Mouse (Mus musculus): ENCODE data around the gene Tas2r117.

Gene Tas2r117

GRCm38 (mm10) chr6:132802518-132802917, at the start of gene Tas2r117:
Gene Tas2r117, plus strand, starts transcription at chr6:132802818.
- no peak for DNase-seq (ENCODE audit: low spot score)

DNA sequence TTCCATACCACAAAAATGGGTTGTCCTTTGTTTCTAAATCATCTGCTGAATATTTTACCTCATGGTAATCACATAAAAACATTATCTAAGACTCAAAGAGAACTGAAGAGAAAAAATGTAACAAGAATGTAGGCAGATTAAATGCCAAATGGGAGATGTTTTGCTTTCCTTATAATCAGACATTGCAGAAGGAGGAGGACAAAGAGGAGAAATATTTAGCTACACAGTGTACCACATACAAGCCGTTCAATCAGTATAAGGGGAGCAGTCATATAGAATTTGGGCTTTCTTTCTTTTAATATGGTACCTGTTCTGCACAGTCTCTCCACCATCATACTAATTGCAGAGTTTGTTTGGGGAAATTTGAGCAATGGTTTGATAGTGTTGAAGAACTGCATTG, 48.2 kb upstream of the Tas2r117 start, which contains the start of gene Tas2r124:
Gene Tas2r124 (plus strand): TSS at position 301 of the 400 bp plus-strand sequence.
- DNase-seq (ENCODE audit: low spot score) = no peak

- DNase-seq (ENCODE audit: low spot score) = no peak
Measured at GRCm38 (mm10) chr6:132761831-132762230, 40.8 kb upstream of the Tas2r117 start, which contains the start of gene Tas2r102. Gene Tas2r102, plus strand, starts transcription at chr6:132762131.

- no peak for DNase-seq (ENCODE audit: low spot score)
Measured at GRCm38 (mm10) chr6:132778062-132778461, 24.6 kb upstream of the Tas2r117 start, which contains the start of gene Tas2r136. Gene Tas2r136, minus strand, starts transcription at chr6:132778162.

- no peak for DNase-seq (ENCODE audit: low spot score)
Measured at GRCm38 (mm10) chr6:132795393-132795792, 7.2 kb upstream of the Tas2r117 start.

DNA sequence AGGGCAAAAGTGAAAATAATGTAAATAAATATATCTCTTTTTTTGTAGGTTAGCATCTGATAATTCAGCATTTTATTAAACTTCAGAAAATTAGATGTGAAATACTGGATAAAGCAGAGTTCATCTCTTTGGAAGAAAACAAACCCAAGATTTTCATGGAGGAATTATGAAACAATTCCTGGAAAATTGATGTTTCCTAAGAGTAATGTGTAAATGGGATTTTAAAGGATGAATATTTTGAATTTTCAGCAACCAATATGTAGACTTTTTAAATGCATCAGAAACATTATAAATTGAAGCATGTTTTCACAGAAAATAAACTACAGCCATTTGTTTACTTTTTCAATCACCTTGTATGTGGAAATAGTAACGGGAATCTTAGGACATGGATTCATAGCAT, 44.2 kb downstream of the Tas2r117 start, which contains the start of gene Tas2r123:
Gene Tas2r123 (plus strand): TSS at position 301 of the 400 bp plus-strand sequence.
- no peak for DNase-seq (ENCODE audit: low spot score)

Measured in ovary, postnatal 14 days (tissue).